Mouse (Mus musculus) stomach, embryonic 14.5 days (tissue): ENCODE measurements around the gene Proz. TPM values are rescaled to one million over a fixed set of nuclear protein-coding genes. Genes with fewer than 3 reads are reported as not detected.

Source experiments
- ATAC-seq: fragments of 200-750 bp; cut with Nextera tagmentation; 2 replicates; pipeline ENCODE4 v1.8.0; 2017; ENCODE audit warnings: low read depth, moderate TSS enrichment; ENCODE audit not compliant: insufficient number of reproducible peaks, insufficient read depth, low FRiP score
- H3K27ac ChIP-seq: fragments of 300-500 bp; sonication (generic); 2 replicates; pipeline ENCODE4 v1.5.1; 2014; ENCODE audit warnings: mild to moderate bottlenecking, low read length, moderate library complexity, mixed read lengths
- H3K27me3 ChIP-seq: fragments of 300-500 bp; sonication (generic); 2 replicates; pipeline ENCODE4 v1.6.1; 2014; ENCODE audit warnings: low read length, control low read depth, mixed read lengths; ENCODE audit not compliant: control insufficient read depth, insufficient read depth
- H3K36me3 ChIP-seq: fragments of 300-500 bp; sonication (generic); 2 replicates; pipeline ENCODE4 v1.6.1; 2014; ENCODE audit warnings: mild to moderate bottlenecking, control low read depth, low read length, moderate library complexity, mixed read lengths; ENCODE audit not compliant: control insufficient read depth, insufficient read depth
- H3K4me1 ChIP-seq: fragments of 300-500 bp; sonication (generic); 2 replicates; pipeline ENCODE4 v1.6.1; 2014; ENCODE audit warnings: low read length, control low read depth, mixed read lengths; ENCODE audit not compliant: control insufficient read depth, insufficient read depth
- H3K4me2 ChIP-seq: fragments of 300-500 bp; sonication (generic); replicated peaks from 2 replicates; pipeline ENCODE4 v1.6.1; 2014; ENCODE audit warnings: low read depth, low read length, control low read depth
- H3K4me3 ChIP-seq: fragments of 300-500 bp; sonication (generic); 2 replicates; pipeline ENCODE4 v1.5.1; 2014; ENCODE audit warnings: low read depth, low read length, control low read depth
- H3K9ac ChIP-seq: fragments of 300-500 bp; sonication (generic); replicated peaks from 2 replicates; pipeline ENCODE4 v1.6.1; 2014; ENCODE audit warnings: low read depth, mild to moderate bottlenecking, control low read depth, low read length, moderate library complexity, mixed read lengths
- H3K9me3 ChIP-seq: fragments of 300-500 bp; sonication (generic); 2 replicates; pipeline ENCODE4 v1.6.1; 2016; ENCODE audit warnings: low read depth, low read length, control low read depth; ENCODE audit not compliant: control insufficient read depth
- WGBS: fragments of 180-500 bp; shearing (Covaris S2); extraction: QIAGEN DNeasy Blood & Tissue Kit; methylation state at CpG from one replicate; pipeline ENCODE4 v1.1.7; 2014; 5-methylcytosine and 5-hydroxymethylcytosine counted together
- polyA plus RNA-seq: library from polyadenylated mRNA; unstranded; fragments of >200 nt; fragmentation: Nextera tagmentation; extraction: Ambion mirVana; gene quantifications from 2 replicates; pipeline ENCODE4 v1.2.1, GENCODE M21; 2014

Gene Proz
- polyA plus RNA-seq, 1 experiment from 2014 or later: 0.45 TPM

GRCm38 (mm10) chr8:13037569-13037968 lies 23.1 kb upstream of the Proz start:
- H3K4me3 ChIP-seq: no peak overlapping the region
- no peak overlapping the region for H3K4me2 ChIP-seq
- no peaks in the 10 kb centered on the region for H3K4me1 ChIP-seq
- H3K27me3 ChIP-seq: no peaks in the 10 kb centered on the region
- H3K9me3 ChIP-seq: no peaks in the 10 kb centered on the region
- 39% methylated on average over 5 of the region's 5 CpGs for WGBS
- H3K9ac ChIP-seq: no peak overlapping the region
- no peaks in the 10 kb centered on the region for H3K36me3 ChIP-seq
- no peak for ATAC-seq
- no peak overlapping the region for H3K27ac ChIP-seq

- no peak overlapping the region for H3K4me3 ChIP-seq
- WGBS: 89% methylated on average over 6 of the region's 6 CpGs
Measured at GRCm38 (mm10) chr8:13039054-13039453, 21.7 kb upstream of the Proz start.

GRCm38 (mm10) chr8:13041459-13041858 lies 19.3 kb upstream of the Proz start:
- Histone ChIP-seq H3K27me3 (no peaks in the 10 kb centered on the region), H3K4me1 (no peaks in the 10 kb centered on the region), H3K36me3 (no peaks in the 10 kb centered on the region), H3K4me2 (no peak overlapping the region), H3K27ac (no peak overlapping the region), H3K9me3 (no peaks in the 10 kb centered on the region), H3K4me3 (no peak overlapping the region), H3K9ac (no peak overlapping the region)
- no peak for ATAC-seq
- WGBS: 83% methylated on average over 4 of the region's 4 CpGs

More at GRCm38 (mm10) chr8:13039054-13039453, 21.7 kb upstream of the Proz start:
- Histone ChIP-seq H3K27me3 (no peaks in the 10 kb centered on the region), H3K9me3 (no peaks in the 10 kb centered on the region), H3K4me1 (no peaks in the 10 kb centered on the region), H3K27ac (no peak overlapping the region), H3K9ac (no peak overlapping the region), H3K36me3 (no peaks in the 10 kb centered on the region), H3K4me2 (no peak overlapping the region)
- no peak for ATAC-seq

- no peak overlapping the region for H3K4me2 ChIP-seq
- no peaks in the 10 kb centered on the region for H3K9me3 ChIP-seq
- H3K27me3 ChIP-seq: no peaks in the 10 kb centered on the region
- no peak overlapping the region for H3K4me3 ChIP-seq
- no peaks in the 10 kb centered on the region for H3K36me3 ChIP-seq
- WGBS: 63% methylated on average over 5 of the region's 5 CpGs
- ATAC-seq: no peak
- no peak overlapping the region for H3K27ac ChIP-seq
- no peaks in the 10 kb centered on the region for H3K4me1 ChIP-seq
- H3K9ac ChIP-seq: no peak overlapping the region
Measured at GRCm38 (mm10) chr8:13047652-13048051, 13.1 kb upstream of the Proz start.

- no peak overlapping the region for H3K9ac ChIP-seq
- no peak for ATAC-seq
Measured at GRCm38 (mm10) chr8:13050550-13050949, 10.2 kb upstream of the Proz start.

GRCm38 (mm10) chr8:13057351-13057750 lies 3.4 kb upstream of the Proz start:
- Histone ChIP-seq H3K4me1 (no peaks in the 10 kb centered on the region), H3K4me3 (no peak overlapping the region), H3K9ac (no peak overlapping the region), H3K36me3 (no peaks in the 10 kb centered on the region), H3K27ac (no peak overlapping the region), H3K27me3 (no peaks in the 10 kb centered on the region), H3K4me2 (no peak overlapping the region), H3K9me3 (no peaks in the 10 kb centered on the region)
- ATAC-seq: no peak
- WGBS: 72% methylated on average over 4 of the region's 4 CpGs

More at GRCm38 (mm10) chr8:13050550-13050949, 10.2 kb upstream of the Proz start:
- no peaks in the 10 kb centered on the region for H3K36me3 ChIP-seq
- H3K27me3 ChIP-seq: no peaks in the 10 kb centered on the region
- H3K4me1 ChIP-seq: no peaks in the 10 kb centered on the region
- H3K27ac ChIP-seq: no peak overlapping the region
- H3K4me2 ChIP-seq: no peak overlapping the region
- 84% methylated on average over 10 of the region's 10 CpGs for WGBS
- no peak overlapping the region for H3K4me3 ChIP-seq
- H3K9me3 ChIP-seq: no peaks in the 10 kb centered on the region

GRCm38 (mm10) chr8:13063112-13063511 lies 2.4 kb downstream of the Proz start:
- no peaks in the 10 kb centered on the region for H3K4me1 ChIP-seq
- no peaks in the 10 kb centered on the region for H3K9me3 ChIP-seq
- no peak overlapping the region for H3K4me2 ChIP-seq
- 65% methylated on average over 16 of the region's 16 CpGs for WGBS
- no peaks in the 10 kb centered on the region for H3K36me3 ChIP-seq
- ATAC-seq: no peak
- no peak overlapping the region for H3K4me3 ChIP-seq
- H3K27ac ChIP-seq: no peak overlapping the region
- no peak overlapping the region for H3K9ac ChIP-seq
- no peaks in the 10 kb centered on the region for H3K27me3 ChIP-seq

GRCm38 (mm10) chr8:13073255-13073654 lies 12.5 kb downstream of the Proz start:
- Histone ChIP-seq H3K4me2 (no peak overlapping the region), H3K27me3 (no peaks in the 10 kb centered on the region), H3K9ac (no peak overlapping the region), H3K4me3 (no peak overlapping the region), H3K4me1 (no peaks in the 10 kb centered on the region), H3K9me3 (no peaks in the 10 kb centered on the region), H3K36me3 (peaks cover 32% of the 10 kb centered on the region; the same call in 1 of the 2 replicates), H3K27ac (no peak overlapping the region)
- WGBS: 82% methylated on average over 11 of the region's 11 CpGs
- peak; percentile 37; the same call in 1 of the 2 replicates for ATAC-seq

- H3K9me3 ChIP-seq: no peaks in the 10 kb centered on the region
- 94% methylated on average over 8 of the region's 8 CpGs for WGBS
- H3K4me1 ChIP-seq: no peaks in the 10 kb centered on the region
- H3K27me3 ChIP-seq: no peaks in the 10 kb centered on the region
- ATAC-seq: no peak
- H3K9ac ChIP-seq: no peak overlapping the region
- no peak overlapping the region for H3K27ac ChIP-seq
- H3K4me2 ChIP-seq: no peak overlapping the region
- H3K4me3 ChIP-seq: no peak overlapping the region
- peaks cover 49% of the 10 kb centered on the region for H3K36me3 ChIP-seq
Measured at GRCm38 (mm10) chr8:13075044-13075443, 14.3 kb downstream of the Proz start.
